Mouse (Mus musculus): ENCODE data around the gene Pfkl.
"Not testable (repeated sequence)": the region's sequence is repeated elsewhere in the genome, so short reads cannot be mapped to it uniquely, and the experiment has no call there.

Gene Pfkl

DNA sequence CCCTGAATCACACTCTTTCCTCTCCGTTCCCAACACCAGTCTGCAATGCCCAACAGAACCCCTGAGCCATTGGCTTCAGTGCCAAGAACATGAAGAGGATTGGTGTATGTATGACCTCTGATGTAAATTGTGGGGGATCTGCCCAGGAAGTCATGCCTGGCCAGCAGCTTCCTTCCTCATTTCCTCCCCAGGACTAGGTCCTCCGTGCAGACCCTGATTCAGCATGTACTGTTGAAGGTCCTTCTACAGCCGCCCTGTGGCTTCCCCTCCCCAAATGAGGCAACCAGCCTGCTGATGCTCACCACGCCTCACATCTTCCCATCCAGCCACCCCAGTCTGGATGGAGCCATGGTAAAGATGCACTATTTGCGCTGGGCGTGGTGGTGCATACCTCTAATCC, 39.4 kb downstream of the Pfkl start, which contains the start of gene Trpm2:
TSS of gene Trpm2 (minus strand) at position 83 of the 400 bp plus-strand sequence.
- DNase-seq (ENCODE audit: low read depth) = no peak

DNA sequence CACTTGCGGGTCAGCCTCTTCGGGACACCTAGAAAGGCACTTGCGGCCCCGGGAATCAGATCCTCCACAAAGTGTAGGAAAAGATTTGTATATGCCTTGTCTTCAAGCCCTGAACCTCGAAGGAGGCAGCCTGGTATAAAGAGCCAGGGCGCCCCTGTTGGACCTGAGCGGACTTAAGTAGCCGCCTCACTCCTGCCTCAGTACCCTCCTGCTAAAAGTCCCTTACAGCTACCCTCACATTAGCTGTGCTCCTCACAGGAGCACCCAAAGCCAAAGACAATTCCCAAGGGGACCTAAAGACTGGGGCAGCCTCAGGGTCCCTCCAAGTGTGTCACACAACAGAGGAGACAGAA, 39.9 kb downstream of the Pfkl start:
- DNase-seq (ENCODE audit: low read depth) = no peak

DNA sequence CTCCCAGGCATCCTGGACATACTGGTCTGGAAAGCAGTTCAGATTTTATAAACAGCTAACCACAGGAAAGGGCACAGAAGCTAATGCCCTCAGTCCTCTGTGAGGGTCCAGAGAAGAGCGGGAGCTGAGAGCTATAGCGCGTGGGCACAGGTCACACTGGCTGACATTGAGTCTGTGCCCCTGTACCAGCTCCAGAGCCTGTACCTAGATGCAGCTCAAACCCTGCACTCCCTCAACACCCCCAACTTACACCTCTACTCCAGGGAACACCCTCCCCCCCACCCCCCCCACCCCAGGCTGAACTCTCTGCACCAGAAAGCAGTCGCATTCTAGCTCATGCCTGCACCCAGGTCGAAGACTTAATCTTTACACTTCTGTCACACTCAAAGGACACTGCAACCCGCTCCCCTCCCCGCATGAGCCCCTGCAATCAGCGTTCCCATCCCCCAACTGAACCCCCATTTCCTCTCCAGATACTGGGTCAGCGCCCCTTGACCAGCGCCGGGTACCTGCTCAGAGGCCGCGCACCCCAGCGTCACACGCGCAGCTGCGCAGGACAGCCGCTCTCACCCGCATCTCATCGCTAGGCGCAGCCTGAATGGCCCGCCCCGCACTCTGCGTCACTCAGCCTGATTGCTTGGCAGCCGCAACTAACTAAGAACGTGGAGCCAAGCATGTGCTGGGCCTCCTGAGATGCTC, 40.5 kb downstream of the Pfkl start:
- peak; percentile 63 for DNase-seq (ENCODE audit: low read depth)

DNA sequence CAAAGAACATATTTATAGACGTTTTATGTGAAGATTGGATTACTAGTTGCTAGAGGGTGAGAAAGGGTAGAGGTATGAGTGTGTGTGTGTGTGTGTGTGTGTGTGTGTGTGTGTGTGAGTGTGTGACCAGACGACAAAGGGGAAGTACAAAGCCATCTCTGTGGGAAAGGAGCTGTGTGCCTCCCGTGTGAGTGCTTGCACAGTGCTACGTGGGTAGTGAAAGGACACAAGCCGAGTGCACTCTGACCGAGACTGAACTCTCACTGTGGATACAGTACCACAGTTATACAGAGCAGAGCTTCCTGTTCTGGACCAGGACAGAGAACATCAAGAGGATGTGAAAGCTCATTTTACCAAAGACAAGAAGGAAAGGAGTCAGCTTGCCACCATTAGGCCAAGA, 45.9 kb downstream of the Pfkl start:
- peak; percentile 45 for DNase-seq (ENCODE audit: low read depth)

DNA sequence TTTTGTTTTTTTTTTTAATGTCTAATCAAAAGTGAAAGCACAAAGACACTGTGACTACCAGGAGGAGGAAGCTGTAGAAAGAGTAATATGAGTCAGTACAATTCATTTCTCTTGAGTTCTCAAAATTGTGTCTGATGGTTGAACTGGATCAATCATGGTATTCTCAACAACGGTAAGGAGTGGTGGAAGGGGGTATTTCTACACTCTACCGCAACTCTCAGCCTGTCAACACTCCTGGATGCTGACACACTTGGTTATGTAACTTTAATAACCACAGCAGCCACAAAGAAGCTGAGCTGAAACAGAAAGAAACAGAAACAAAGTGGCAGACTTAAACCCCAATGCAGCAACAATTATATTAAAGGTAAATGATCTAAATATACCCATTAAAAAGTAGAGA, 47.2 kb downstream of the Pfkl start:
- peak; percentile 81 for DNase-seq (ENCODE audit: low read depth)

DNA sequence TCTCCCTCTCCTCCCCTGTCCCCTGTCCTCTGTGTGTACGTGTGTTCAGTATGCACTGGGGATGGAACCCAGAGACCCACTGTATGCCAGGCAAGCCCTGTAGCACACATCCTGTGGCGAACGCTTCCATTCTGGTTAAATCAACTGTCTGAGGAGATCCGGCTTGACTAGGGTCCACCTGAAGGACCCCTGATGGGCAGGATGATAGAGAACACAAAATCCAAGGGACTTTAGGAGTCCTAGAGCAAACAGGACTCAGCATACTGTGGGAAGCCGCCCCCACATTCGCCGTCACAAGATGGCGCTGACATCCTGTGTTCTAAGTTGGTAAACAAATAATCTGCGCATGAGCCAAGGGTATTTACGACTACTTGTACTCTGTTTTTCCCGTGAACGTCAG, 59.4 kb downstream of the Pfkl start:
- DNase-seq (ENCODE audit: low read depth) = not testable (repeated sequence)

DNA sequence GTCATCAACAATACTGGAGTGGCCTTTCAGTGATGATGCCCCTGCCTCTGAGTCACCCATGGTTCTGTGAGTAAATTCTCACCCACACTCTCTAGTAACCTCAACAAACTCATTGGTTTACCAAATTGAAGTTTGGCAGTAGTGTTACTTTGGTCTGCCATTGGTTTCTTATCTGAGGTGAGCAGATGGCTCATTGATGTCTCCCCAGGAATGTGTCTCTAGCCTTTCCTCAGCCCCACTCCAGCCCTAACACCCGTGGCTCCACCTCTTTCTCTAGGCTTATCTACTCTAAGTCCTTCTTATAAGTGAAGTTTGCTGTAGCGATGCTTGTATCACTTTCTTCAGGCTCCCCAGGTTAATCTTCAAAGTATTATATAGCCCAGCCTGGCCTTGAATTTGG, 70.2 kb downstream of the Pfkl start:
- no peak for DNase-seq (ENCODE audit: low read depth)
